Mouse (Mus musculus): ENCODE measurements around the gene Mettl7a1. TPM values are rescaled to one million over a fixed set of nuclear protein-coding genes. Genes with fewer than 3 reads are reported as not detected.
"Not testable (repeated sequence)": the region's sequence is repeated elsewhere in the genome, so short reads cannot be mapped to it uniquely, and the experiment has no call there.

The Mettl7a1 gene
- polyA plus RNA-seq (2015; fragmentation: Nextera tagmentation; extraction: Ambion mirVana) = 13.2 and 18.4 TPM in 2 replicates

DNA sequence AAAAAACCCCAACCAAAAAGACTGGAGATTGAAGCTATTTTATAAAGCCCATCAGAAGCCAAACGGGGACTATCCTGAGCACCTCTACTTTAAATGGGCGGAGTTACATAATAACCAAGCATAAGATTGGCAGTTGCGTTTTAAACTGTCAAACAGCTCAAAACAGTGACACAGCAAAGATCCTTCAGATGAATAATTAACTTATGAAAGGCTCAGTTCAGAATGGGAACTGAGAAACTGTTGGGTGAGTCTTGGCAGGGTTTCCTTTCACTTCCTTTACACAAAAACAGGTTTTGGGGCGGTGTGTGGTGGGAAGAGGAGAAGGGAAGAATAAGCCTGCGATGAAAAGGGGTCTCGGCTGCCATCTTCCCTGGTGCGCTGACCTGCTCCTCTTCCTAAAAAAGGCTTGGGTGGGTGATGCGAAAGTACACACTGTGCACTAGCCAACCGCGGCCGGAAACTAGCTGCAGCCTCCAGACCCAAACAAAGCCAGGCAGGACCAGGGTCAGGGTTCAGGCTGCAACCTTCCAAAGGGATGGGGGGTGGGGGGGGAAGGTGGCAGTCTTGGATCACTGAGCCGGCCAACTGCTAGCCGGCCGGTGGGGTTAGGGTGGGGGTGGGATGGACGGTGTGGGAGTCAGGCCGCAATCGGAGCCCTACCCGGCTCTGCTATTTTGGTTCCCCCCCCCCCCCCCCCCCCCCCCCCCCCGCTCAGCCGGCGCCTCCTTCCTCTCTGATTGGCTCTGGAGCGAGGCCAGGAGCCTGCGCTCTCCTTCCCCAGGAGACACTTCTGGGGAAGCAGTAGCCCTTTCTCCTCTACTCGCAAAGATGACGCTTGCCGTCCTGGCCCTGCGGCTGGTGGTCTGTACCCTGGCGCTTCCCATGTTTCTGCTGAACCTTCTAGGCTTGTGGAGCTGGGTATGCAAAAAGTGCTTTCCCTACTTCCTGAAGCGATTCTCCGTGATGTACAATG is at the start of gene Mettl7a1:
Gene Mettl7a1, plus strand, starts transcription at position 122 of the 973 bp plus-strand sequence.
- ATAC-seq (replicated peaks; ENCODE audit: low FRiP score) = peak; percentile 82
- no peaks in the 10 kb centered on the region for H3K27me3 ChIP-seq
- H3K27ac ChIP-seq = peak within 1 kb of the TSS; percentile 87
- H3K4me3 ChIP-seq (replicated peaks) = peak within 1 kb of the TSS; percentile 57
- 4% methylated on average over 19 of the region's 30 CpGs for WGBS
- no peaks in the 10 kb centered on the region for H3K9me3 ChIP-seq (replicated peaks)
- peaks cover 14% of the 10 kb centered on the region for H3K4me1 ChIP-seq
- H3K4me2 ChIP-seq = peak within 1 kb of the TSS; percentile 83
- H3K36me3 ChIP-seq = no peaks in the 10 kb centered on the region
- H3K9ac ChIP-seq = peak within 1 kb of the TSS; percentile 55

DNA sequence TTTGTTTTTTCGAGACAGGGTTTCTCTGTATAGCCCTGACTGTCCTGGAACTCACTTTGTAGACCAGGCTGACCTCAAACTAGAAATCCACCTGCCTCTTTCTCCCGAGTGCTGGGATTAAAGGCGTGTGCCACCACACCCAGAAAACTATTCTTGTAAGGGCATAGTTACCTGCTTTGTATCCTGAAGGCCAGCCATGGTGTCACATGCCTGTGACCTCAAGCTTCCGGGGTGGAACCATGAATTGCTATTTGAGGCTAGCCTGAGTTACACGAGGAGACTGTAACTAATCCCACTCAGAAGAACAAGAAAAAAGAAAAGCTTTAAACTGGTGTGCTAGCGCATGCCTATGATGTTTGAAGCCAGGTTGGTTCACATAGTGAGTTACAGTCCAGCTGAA is 47.6 kb upstream of the Mettl7a1 start:
- Histone ChIP-seq H3K9ac (no peak overlapping the region), H3K4me2 (no peak overlapping the region), H3K9me3 (replicated peaks) (no peaks in the 10 kb centered on the region), H3K27me3 (no peaks in the 10 kb centered on the region), H3K4me1 (no peaks in the 10 kb centered on the region), H3K36me3 (peaks cover 85% of the 10 kb centered on the region), H3K27ac (no peak overlapping the region), H3K4me3 (replicated peaks) (no peak overlapping the region)
- 89% methylated on average over 6 of the region's 6 CpGs for WGBS
- ATAC-seq (replicated peaks; ENCODE audit: low FRiP score) = no peak

DNA sequence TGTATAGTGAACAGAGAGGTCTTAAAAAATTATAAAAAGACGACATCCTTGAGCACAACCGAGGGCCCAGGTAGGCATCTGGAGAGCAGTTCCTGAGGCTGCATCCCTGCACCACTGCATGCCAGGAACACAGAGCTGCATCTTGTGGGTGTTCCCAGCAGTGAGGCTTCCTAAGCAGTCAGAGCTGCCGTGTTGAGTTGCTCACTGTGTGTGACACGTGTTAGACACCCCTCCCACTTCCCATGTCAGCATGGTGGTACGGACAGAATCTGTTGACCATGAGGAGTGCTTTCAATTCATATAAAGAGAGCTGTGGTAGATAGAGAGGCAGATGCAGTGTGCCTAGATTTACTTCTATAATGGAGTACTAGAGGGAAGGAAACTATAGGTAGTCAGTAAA is 46.6 kb upstream of the Mettl7a1 start:
- Histone ChIP-seq H3K4me3 (replicated peaks) (no peak overlapping the region), H3K9ac (no peak overlapping the region), H3K27ac (no peak overlapping the region), H3K9me3 (replicated peaks) (no peaks in the 10 kb centered on the region), H3K27me3 (no peaks in the 10 kb centered on the region), H3K36me3 (peaks cover 79% of the 10 kb centered on the region), H3K4me2 (no peak overlapping the region), H3K4me1 (no peaks in the 10 kb centered on the region)
- ATAC-seq (replicated peaks; ENCODE audit: low FRiP score) = no peak
- WGBS = 87% methylated on average over 5 of the region's 5 CpGs

- no peak for ATAC-seq (replicated peaks; ENCODE audit: low FRiP score)
- Histone ChIP-seq H3K4me3 (replicated peaks) (no peak overlapping the region), H3K36me3 (peaks cover 65% of the 10 kb centered on the region), H3K27ac (no peak overlapping the region), H3K4me1 (no peaks in the 10 kb centered on the region), H3K4me2 (no peak overlapping the region), H3K9me3 (replicated peaks) (no peaks in the 10 kb centered on the region), H3K9ac (no peak overlapping the region), H3K27me3 (no peaks in the 10 kb centered on the region)
- 94% methylated on average over 7 of the region's 7 CpGs for whole genome bisulfite sequencing
Observed at GRCm38 (mm10) chr15:100258646-100259425, 45.1 kb upstream of the Mettl7a1 start.

DNA sequence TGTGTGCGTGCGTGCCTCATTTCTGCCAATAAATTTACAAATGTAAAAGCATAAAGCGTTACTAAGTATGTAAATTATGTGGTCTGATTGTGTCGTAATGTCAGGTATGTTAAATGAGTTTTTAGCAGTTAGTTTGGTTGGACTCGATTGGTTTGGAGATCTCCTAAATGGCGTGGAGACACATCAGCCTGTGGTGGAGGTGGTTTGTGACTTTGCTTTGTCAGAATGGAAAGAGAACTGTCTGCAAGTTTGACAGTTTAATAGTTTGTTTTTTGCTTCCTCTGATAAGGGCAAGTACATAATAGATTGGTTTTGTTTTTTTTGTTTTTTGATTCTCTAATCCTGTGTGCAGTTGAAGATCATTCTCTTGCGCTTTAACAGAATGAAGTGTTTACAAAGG is 43.6 kb upstream of the Mettl7a1 start:
- H3K27ac ChIP-seq; H3K9ac ChIP-seq; H3K9me3 ChIP-seq (replicated peaks); ATAC-seq (replicated peaks; ENCODE audit: low FRiP score); H3K27me3 ChIP-seq; H3K4me2 ChIP-seq; H3K4me3 ChIP-seq (replicated peaks); H3K4me1 ChIP-seq: not testable (repeated sequence)
- WGBS = 87% methylated on average over 5 of the region's 7 CpGs
- peaks cover 50% of the 10 kb centered on the region for H3K36me3 ChIP-seq

GRCm38 (mm10) chr15:100263246-100263905 is 40.6 kb upstream of the Mettl7a1 start:
- Histone ChIP-seq H3K27me3 (no peaks in the 10 kb centered on the region), H3K9ac (no peak overlapping the region), H3K4me2 (no peak overlapping the region), H3K9me3 (replicated peaks) (no peaks in the 10 kb centered on the region), H3K4me3 (replicated peaks) (no peak overlapping the region), H3K4me1 (no peaks in the 10 kb centered on the region), H3K36me3 (peaks cover 22% of the 10 kb centered on the region), H3K27ac (no peak overlapping the region)
- WGBS = 23% methylated on average over 4 of the region's 4 CpGs
- no peak for ATAC-seq (replicated peaks; ENCODE audit: low FRiP score)

- no peak overlapping the region for H3K9ac ChIP-seq
- H3K27me3 ChIP-seq = no peaks in the 10 kb centered on the region
- ATAC-seq (replicated peaks; ENCODE audit: low FRiP score) = no peak
- H3K4me2 ChIP-seq = no peak overlapping the region
- H3K27ac ChIP-seq = no peak overlapping the region
- no peaks in the 10 kb centered on the region for H3K9me3 ChIP-seq (replicated peaks)
- H3K36me3 ChIP-seq = peaks cover 7% of the 10 kb centered on the region; the same call in 1 of the 2 replicates
- 84% methylated on average over 4 of the region's 5 CpGs for WGBS
- H3K4me3 ChIP-seq (replicated peaks) = no peak overlapping the region
- H3K4me1 ChIP-seq = no peaks in the 10 kb centered on the region
Observed at GRCm38 (mm10) chr15:100265586-100266325, 38.2 kb upstream of the Mettl7a1 start.

DNA sequence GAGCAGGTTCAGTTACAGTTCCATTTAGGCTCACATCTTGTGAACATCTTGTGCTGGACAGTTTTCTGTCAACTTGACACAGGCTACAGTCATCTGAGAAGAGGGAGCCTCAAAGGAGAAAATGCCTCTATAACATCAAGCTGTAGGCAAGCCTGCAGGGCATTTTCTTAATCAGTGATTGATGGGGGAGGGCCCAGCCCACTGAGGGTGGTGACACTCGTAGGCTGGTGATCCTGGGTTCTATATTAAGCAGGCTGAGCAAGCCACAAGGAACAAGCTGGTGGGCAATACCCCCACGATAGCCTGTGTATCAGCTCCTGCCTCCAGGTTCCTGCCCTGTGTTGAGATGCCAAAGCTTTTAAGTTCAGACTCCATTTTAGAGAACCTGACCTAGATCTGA is 35.0 kb upstream of the Mettl7a1 start:
- 91% methylated on average over 2 of the region's 2 CpGs for WGBS
- H3K36me3 ChIP-seq = no peaks in the 10 kb centered on the region
- H3K9ac ChIP-seq = no peak overlapping the region
- H3K4me3 ChIP-seq (replicated peaks) = no peak overlapping the region
- H3K4me1 ChIP-seq = no peaks in the 10 kb centered on the region
- no peak overlapping the region for H3K4me2 ChIP-seq
- ATAC-seq (replicated peaks; ENCODE audit: low FRiP score) = no peak
- peaks cover 8% of the 10 kb centered on the region; the same call in 1 of the 2 replicates for H3K9me3 ChIP-seq (replicated peaks)
- no peak overlapping the region for H3K27ac ChIP-seq
- no peaks in the 10 kb centered on the region for H3K27me3 ChIP-seq

DNA sequence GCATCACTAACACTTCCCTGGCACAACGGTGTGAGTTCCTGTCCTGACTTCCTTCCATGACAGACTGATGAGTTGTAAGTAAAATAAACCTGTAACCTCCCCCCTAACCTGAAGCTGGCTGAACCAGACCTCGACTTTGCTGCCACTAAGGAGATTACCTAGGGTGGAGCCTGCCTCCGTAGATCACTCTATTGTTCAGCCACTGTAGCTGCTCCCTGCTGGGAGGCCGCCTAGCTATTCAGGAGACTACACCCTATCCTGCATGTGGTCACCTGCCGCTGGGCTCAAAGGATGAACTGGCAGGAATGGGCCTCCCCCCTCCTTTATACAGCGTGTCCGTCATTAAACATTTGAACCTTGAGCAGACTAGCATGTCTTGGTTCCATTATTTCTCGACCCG is 34.2 kb upstream of the Mettl7a1 start:
- no peak overlapping the region for H3K27ac ChIP-seq
- H3K9ac ChIP-seq = no peak overlapping the region
- H3K9me3 ChIP-seq (replicated peaks) = peaks cover 8% of the 10 kb centered on the region; the same call in 1 of the 2 replicates
- ATAC-seq (replicated peaks; ENCODE audit: low FRiP score) = no peak
- H3K27me3 ChIP-seq = no peaks in the 10 kb centered on the region
- no peak overlapping the region for H3K4me3 ChIP-seq (replicated peaks)
- H3K4me1 ChIP-seq = no peaks in the 10 kb centered on the region
- H3K36me3 ChIP-seq = no peaks in the 10 kb centered on the region
- no peak overlapping the region for H3K4me2 ChIP-seq
- WGBS = 30% methylated on average over 9 of the region's 9 CpGs

DNA sequence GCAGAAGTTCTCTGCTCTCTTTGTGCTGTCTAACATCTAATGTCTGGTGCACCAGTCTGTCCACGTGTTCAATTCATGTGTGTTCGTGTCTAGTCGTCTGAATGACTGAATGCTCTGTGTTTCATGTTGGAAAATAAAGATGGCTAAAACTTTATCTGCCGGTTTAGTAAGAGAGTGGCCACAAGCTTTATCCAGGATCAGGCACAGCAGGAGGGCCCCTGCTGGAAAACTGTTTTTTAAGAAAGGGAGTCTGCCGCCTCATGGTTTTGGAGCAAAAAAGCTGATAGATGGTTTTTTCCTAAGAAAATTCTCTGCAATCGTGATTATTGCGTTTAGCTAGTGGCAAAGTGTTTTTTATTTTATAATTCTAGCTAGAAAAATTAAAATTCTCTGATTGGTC is 33.3 kb upstream of the Mettl7a1 start:
- H3K27me3 ChIP-seq; H3K9me3 ChIP-seq (replicated peaks); H3K4me2 ChIP-seq; H3K36me3 ChIP-seq; H3K9ac ChIP-seq; H3K27ac ChIP-seq; H3K4me1 ChIP-seq; ATAC-seq (replicated peaks; ENCODE audit: low FRiP score); H3K4me3 ChIP-seq (replicated peaks): not testable (repeated sequence)
- 43% methylated on average over 7 of the region's 7 CpGs for WGBS

- 70% methylated on average over 14 of the region's 14 CpGs for WGBS
- Histone ChIP-seq H3K4me1 (no peaks in the 10 kb centered on the region), H3K27ac (no peak overlapping the region), H3K36me3 (no peaks in the 10 kb centered on the region), H3K9me3 (replicated peaks) (peaks cover 8% of the 10 kb centered on the region; the same call in 1 of the 2 replicates), H3K4me3 (replicated peaks) (no peak overlapping the region), H3K27me3 (no peaks in the 10 kb centered on the region), H3K9ac (no peak overlapping the region), H3K4me2 (no peak overlapping the region)
- no peak for ATAC-seq (replicated peaks; ENCODE audit: low FRiP score)
Observed at GRCm38 (mm10) chr15:100271411-100271810, 32.5 kb upstream of the Mettl7a1 start.
